Mouse (Mus musculus) liver, embryonic 11.5 days (tissue): ENCODE data around the gene Srek1ip1. TPM values are rescaled to one million over a fixed set of nuclear protein-coding genes. Genes with fewer than 3 reads are reported as not detected.
A peak's percentile ranks its signal among the peaks of the same experiment; 100 is the strongest.

ENCODE experiments used
- ATAC-seq: fragments of 200-750 bp; cut with Nextera tagmentation; replicated peaks from 2 replicates; pipeline ENCODE4 v1.8.0; 2017; ENCODE audit warnings: moderate number of reproducible peaks, mild to moderate bottlenecking, moderate TSS enrichment, moderate library complexity; ENCODE audit not compliant: low FRiP score
- DNase-seq: peaks from one replicate; pipeline ENCODE4 v3.0.0-alpha.2; 2017; ENCODE audit warnings: low spot score
- H3K27ac ChIP-seq: fragments of 300-500 bp; sonication (generic); 2 replicates; pipeline ENCODE4 v1.5.1; 2014; ENCODE audit warnings: mild to moderate bottlenecking, low read depth, low read length, control low read depth
- H3K27me3 ChIP-seq: fragments of 300-500 bp; sonication (generic); replicated peaks from 2 replicates; pipeline ENCODE4 v1.6.1; 2014; ENCODE audit warnings: low read length, mixed read lengths; ENCODE audit not compliant: control insufficient read depth, insufficient read depth
- H3K36me3 ChIP-seq: fragments of 300-500 bp; sonication (generic); 2 replicates; pipeline ENCODE4 v1.6.1; 2014; ENCODE audit warnings: mild to moderate bottlenecking, low read length, moderate library complexity, mixed read lengths; ENCODE audit not compliant: control insufficient read depth, insufficient read depth
- H3K4me1 ChIP-seq: fragments of 300-500 bp; sonication (generic); replicated peaks from 2 replicates; pipeline ENCODE4 v1.6.1; 2014; ENCODE audit warnings: low read length, mixed read lengths; ENCODE audit not compliant: control insufficient read depth, insufficient read depth
- H3K4me2 ChIP-seq: fragments of 300-500 bp; sonication (generic); 2 replicates; pipeline ENCODE4 v1.6.1; 2014; ENCODE audit warnings: mild to moderate bottlenecking, control low read depth, moderate library complexity
- H3K4me3 ChIP-seq: fragments of 300-500 bp; sonication (generic); 2 replicates; pipeline ENCODE4 v1.5.1; 2014; ENCODE audit warnings: low read depth, low read length, control low read depth
- H3K9ac ChIP-seq: fragments of 300-500 bp; sonication (generic); 2 replicates; pipeline ENCODE4 v1.6.1; 2014; ENCODE audit warnings: low read depth, low read length, control low read depth
- H3K9me3 ChIP-seq: fragments of 300-500 bp; sonication (generic); 2 replicates; pipeline ENCODE4 v1.6.1; 2016; ENCODE audit warnings: low read length, inconsistent platforms, mixed read lengths; ENCODE audit not compliant: control insufficient read depth
- WGBS: fragments of 180-500 bp; shearing (Covaris S2); extraction: QIAGEN DNeasy Blood & Tissue Kit; methylation state at CpG from one replicate; pipeline ENCODE4 v1.1.7; 2014; 5-methylcytosine and 5-hydroxymethylcytosine counted together
- polyA plus RNA-seq: library from polyadenylated mRNA; unstranded; fragments of >200 nt; fragmentation: Nextera tagmentation; extraction: Ambion mirVana; gene quantifications from 2 replicates; pipeline ENCODE4 v1.2.1, GENCODE M21; 2014

The Srek1ip1 gene
- polyA plus RNA-seq: 15.9 and 17.3 TPM in 2 replicates

- WGBS: 92% methylated on average over 11 of the region's 11 CpGs
- no peaks in the 10 kb centered on the region for H3K27me3 ChIP-seq
- H3K4me1 ChIP-seq: no peaks in the 10 kb centered on the region
- H3K4me2 ChIP-seq: no peak within 1 kb of the TSS
- H3K36me3 ChIP-seq: no peaks in the 10 kb centered on the region
- H3K4me3 ChIP-seq: no peak within 1 kb of the TSS
- no peak for ATAC-seq
- no peak within 1 kb of the TSS for H3K9ac ChIP-seq
- H3K27ac ChIP-seq: no peak within 1 kb of the TSS
- no peak for DNase-seq
- H3K9me3 ChIP-seq: no peaks in the 10 kb centered on the region
These were observed at the start of gene Srek1ip1 for GRCm38 (mm10) chr13:104792184-104792583. Gene Srek1ip1 (plus strand): TSS chr13:104792484.

- DNase-seq (no peak), ATAC-seq (no peak)
- Histone ChIP-seq H3K4me1 (no peaks in the 10 kb centered on the region), H3K36me3 (no peaks in the 10 kb centered on the region), H3K9me3 (no peaks in the 10 kb centered on the region), H3K4me3 (no peak overlapping the region), H3K27ac (no peak overlapping the region), H3K27me3 (no peaks in the 10 kb centered on the region), H3K4me2 (no peak overlapping the region), H3K9ac (no peak overlapping the region)
- 88% methylated on average over 4 of the region's 4 CpGs for WGBS
These were observed 49.4 kb upstream of the Srek1ip1 start for GRCm38 (mm10) chr13:104742866-104743265.

GRCm38 (mm10) chr13:104747032-104747431 lies 45.3 kb upstream of the Srek1ip1 start:
- Histone ChIP-seq H3K9ac (no peak overlapping the region), H3K4me1 (no peaks in the 10 kb centered on the region), H3K4me2 (no peak overlapping the region), H3K4me3 (no peak overlapping the region), H3K27ac (no peak overlapping the region), H3K36me3 (no peaks in the 10 kb centered on the region), H3K27me3 (no peaks in the 10 kb centered on the region), H3K9me3 (no peaks in the 10 kb centered on the region)
- ATAC-seq (no peak), DNase-seq (no peak)

GRCm38 (mm10) chr13:104759381-104759780 lies 32.9 kb upstream of the Srek1ip1 start:
- Histone ChIP-seq H3K4me1 (no peaks in the 10 kb centered on the region), H3K27me3 (no peaks in the 10 kb centered on the region), H3K27ac (no peak overlapping the region), H3K36me3 (no peaks in the 10 kb centered on the region), H3K4me2 (no peak overlapping the region), H3K4me3 (no peak overlapping the region), H3K9ac (no peak overlapping the region), H3K9me3 (no peaks in the 10 kb centered on the region)
- WGBS: 91% methylated on average over 1 of the region's 1 CpGs
- ATAC-seq (no peak), DNase-seq (no peak)

- ATAC-seq (no peak), DNase-seq (no peak)
- no peak overlapping the region for H3K27ac ChIP-seq
- no peak overlapping the region for H3K9ac ChIP-seq
- H3K9me3 ChIP-seq: no peaks in the 10 kb centered on the region
- no peak overlapping the region for H3K4me2 ChIP-seq
- H3K27me3 ChIP-seq: no peaks in the 10 kb centered on the region
- WGBS: 84% methylated on average over 4 of the region's 4 CpGs
- no peaks in the 10 kb centered on the region for H3K36me3 ChIP-seq
- H3K4me1 ChIP-seq: no peaks in the 10 kb centered on the region
- no peak overlapping the region for H3K4me3 ChIP-seq
These were observed 29.9 kb upstream of the Srek1ip1 start for GRCm38 (mm10) chr13:104762401-104762800.

- DNase-seq (no peak), ATAC-seq (no peak)
- Histone ChIP-seq H3K27me3 (no peaks in the 10 kb centered on the region), H3K9me3 (no peaks in the 10 kb centered on the region), H3K4me3 (no peak overlapping the region), H3K4me2 (no peak overlapping the region), H3K4me1 (no peaks in the 10 kb centered on the region), H3K9ac (no peak overlapping the region), H3K36me3 (no peaks in the 10 kb centered on the region), H3K27ac (no peak overlapping the region)
- 83% methylated on average over 3 of the region's 3 CpGs for WGBS
These were observed 29.1 kb upstream of the Srek1ip1 start for GRCm38 (mm10) chr13:104763193-104763592.

GRCm38 (mm10) chr13:104779104-104779670 lies 13.1 kb upstream of the Srek1ip1 start:
- ATAC-seq: no peak
- Histone ChIP-seq H3K4me2 (no peak overlapping the region), H3K27ac (no peak overlapping the region), H3K36me3 (peaks cover 4% of the 10 kb centered on the region; the same call in 1 of the 2 replicates), H3K4me1 (no peaks in the 10 kb centered on the region), H3K9me3 (no peaks in the 10 kb centered on the region), H3K4me3 (no peak overlapping the region), H3K9ac (no peak overlapping the region), H3K27me3 (no peaks in the 10 kb centered on the region)
- 39% methylated on average over 1 of the region's 1 CpGs for WGBS
- DNase-seq: no peak

GRCm38 (mm10) chr13:104787260-104787659 lies 5.0 kb upstream of the Srek1ip1 start:
- Histone ChIP-seq H3K9ac (no peak overlapping the region), H3K27me3 (no peaks in the 10 kb centered on the region), H3K36me3 (peaks cover 8% of the 10 kb centered on the region; the same call in 1 of the 2 replicates), H3K27ac (no peak overlapping the region), H3K4me1 (no peaks in the 10 kb centered on the region), H3K4me3 (no peak overlapping the region), H3K4me2 (no peak overlapping the region), H3K9me3 (no peaks in the 10 kb centered on the region)
- ATAC-seq: no peak
- no peak for DNase-seq
- 92% methylated on average over 4 of the region's 4 CpGs for WGBS

- Histone ChIP-seq H3K4me1 (no peaks in the 10 kb centered on the region), H3K27ac (no peak overlapping the region), H3K36me3 (no peaks in the 10 kb centered on the region; the same call in 1 of the 2 replicates), H3K4me3 (no peak overlapping the region), H3K27me3 (no peaks in the 10 kb centered on the region), H3K4me2 (no peak overlapping the region), H3K9ac (no peak overlapping the region), H3K9me3 (no peaks in the 10 kb centered on the region)
- WGBS: 23% methylated on average over 2 of the region's 2 CpGs
- no peak for DNase-seq
- 0 out of 2 replicates have a peak, but pooled peaks have one; percentile 23 for ATAC-seq
These were observed 2.6 kb upstream of the Srek1ip1 start for GRCm38 (mm10) chr13:104789663-104790062.
